25 mouse cellular contexts compared by ENCODE assay signal in genomic region chr14:103312926-103313325, GRCm38 (mm10). TPM values are rescaled to one million over a fixed set of nuclear protein-coding genes. Genes with fewer than 3 reads are reported as not detected.
A peak's percentile ranks its signal among the peaks of the same experiment; 100 is the strongest.
DNase-seq lines count a peak whose midpoint lies in the region; ATAC-seq lines count a peak whose summit lies in the region.
"Had no signal": no experiment of that assay in that cellular context is flagged by ENCODE, and none has a peak within 500 bp of the region (broad histone marks: within the 10 kb centered on the region; RNA-seq: fewer than 3 reads in every experiment).

No protein-coding gene starts in this region.

- no peaks in the 10 kb centered on the region for H3K27me3 ChIP-seq in midbrain, embryonic 11.5 days (ENCODE audit: control insufficient read depth, insufficient read depth, low read length)
- no peaks in the 10 kb centered on the region for H3K27me3 ChIP-seq in midbrain, embryonic 14.5 days (ENCODE audit: control insufficient read depth, insufficient read depth, low read length)
- H3K27me3 ChIP-seq: CH12.LX; embryonic facial prominence, embryonic 13.5 days; embryonic facial prominence, embryonic 15.5 days; forebrain, embryonic 12.5 days; Patski had no signal

- no peak for ATAC-seq in midbrain, embryonic 11.5 days (ENCODE audit: low FRiP score)
- no peak for ATAC-seq in midbrain, embryonic 14.5 days (ENCODE audit: low FRiP score, low TSS enrichment)
- ATAC-seq: activated CD4-positive, CD25-positive, alpha-beta regulatory T cell, adult 4 months; CD4-positive, CD25-positive, alpha-beta regulatory T cell, adult 4 months; forebrain, embryonic 14.5 days; forebrain, embryonic 16.5 days; Patski had no signal

- H3K4me1 ChIP-seq in midbrain, embryonic 11.5 days (ENCODE audit: control insufficient read depth, insufficient read depth, low read length), result no peaks in the 10 kb centered on the region
- H3K4me1 ChIP-seq in midbrain, embryonic 14.5 days (ENCODE audit: control insufficient read depth, insufficient read depth, low read length), result no peaks in the 10 kb centered on the region
- H3K4me1 ChIP-seq: embryonic facial prominence, embryonic 13.5 days; embryonic facial prominence, embryonic 15.5 days; forebrain, embryonic 10.5 days; forebrain, embryonic 12.5 days had no signal

- no peak overlapping the region for H3K27ac ChIP-seq in midbrain, embryonic 11.5 days (ENCODE audit: low read depth, low read length)
- no peak overlapping the region for H3K27ac ChIP-seq in midbrain, embryonic 14.5 days (replicated peaks; ENCODE audit: low read depth, low read length)
- H3K27ac ChIP-seq: embryonic facial prominence, embryonic 13.5 days; embryonic facial prominence, embryonic 15.5 days; forebrain, embryonic 10.5 days; forebrain, embryonic 12.5 days had no signal

- H3K36me3 ChIP-seq in midbrain, embryonic 11.5 days (ENCODE audit: control insufficient read depth, insufficient read depth, low read length), result peaks cover 9% of the 10 kb centered on the region
- peaks cover 23% of the 10 kb centered on the region for H3K36me3 ChIP-seq in midbrain, embryonic 14.5 days (ENCODE audit: control insufficient read depth, insufficient read depth, low read length)

- H3K4me3 ChIP-seq in midbrain, embryonic 11.5 days (ENCODE audit: low read depth, low read length), result no peak overlapping the region
- H3K4me3 ChIP-seq in midbrain, embryonic 14.5 days (replicated peaks; ENCODE audit: low read depth, low read length), result no peak overlapping the region
- H3K4me3 ChIP-seq: embryonic facial prominence, embryonic 13.5 days; embryonic facial prominence, embryonic 15.5 days; erythroblast, embryonic 14.5 days; forebrain, embryonic 10.5 days; forebrain, embryonic 12.5 days had no signal

- no peak overlapping the region for H3K4me2 ChIP-seq in midbrain, embryonic 11.5 days
- no peak overlapping the region for H3K4me2 ChIP-seq in midbrain, embryonic 14.5 days (ENCODE audit: low read length)
- H3K4me2 ChIP-seq: embryonic facial prominence, embryonic 13.5 days; embryonic facial prominence, embryonic 15.5 days; forebrain, embryonic 12.5 days had no signal

- peak; percentile 58 to 87 for DNase-seq in adrenal gland, adult (ENCODE audit: inconsistent age in 2 of 2, low spot score in 1 of 2)
- no peak for DNase-seq in adrenal gland, postnatal 25 days
- peak; percentile 28 for DNase-seq in midbrain, embryonic 11.5 days (ENCODE audit: low spot score, missing footprints)
- DNase-seq in midbrain, embryonic 14.5 days, result no peak
- DNase-seq in adrenal gland, postnatal 14 days, result peak; percentile 16
- no peak for DNase-seq in kidney, adult 18-20 months
- DNase-seq: B cell, adult 2 months; cerebellum, adult 11 months; cerebellum, adult 18-20 months; cerebellum, adult 8-10 months; cerebellum, adult 9-11 months; cerebellum, postnatal 14 days; cerebellum, postnatal 36 days; embryo, embryonic 11 days had no signal

- 96% methylated on average over 4 of the region's 4 CpGs for WGBS in midbrain, embryonic 11.5 days
- 97% methylated on average over 4 of the region's 4 CpGs for WGBS in midbrain, embryonic 14.5 days

- H3K9me3 ChIP-seq in midbrain, embryonic 11.5 days (ENCODE audit: control insufficient read depth, low read length), result no peaks in the 10 kb centered on the region; the same call in 1 of the 2 replicates
- no peaks in the 10 kb centered on the region for H3K9me3 ChIP-seq in midbrain, embryonic 14.5 days (ENCODE audit: control insufficient read depth, low read length)
- H3K9me3 ChIP-seq: embryonic facial prominence, embryonic 15.5 days; forebrain, embryonic 12.5 days had no signal

- H3K9ac ChIP-seq in midbrain, embryonic 11.5 days (ENCODE audit: low read length), result no peak overlapping the region
- no peak overlapping the region for H3K9ac ChIP-seq in midbrain, embryonic 14.5 days (replicated peaks; ENCODE audit: low read length)
- H3K9ac ChIP-seq: embryonic facial prominence, embryonic 13.5 days; embryonic facial prominence, embryonic 15.5 days; forebrain, embryonic 12.5 days had no signal

RNA-seq across cellular contexts. Expression of gene Mycbp2, which starts 33.7 kb away (rescaled TPM):
- total RNA-seq in adrenal gland, postnatal 25 days (2021), result 66.3 and 82.4 TPM in 2 replicates
- 24.8 and 25.7 TPM in 2 replicates for polyA plus RNA-seq in midbrain, embryonic 11.5 days (2014; fragmentation: Nextera tagmentation; extraction: Ambion mirVana)
- polyA plus RNA-seq in midbrain, embryonic 14.5 days (2014; fragmentation: Nextera tagmentation; extraction: Ambion mirVana), result 77.2 and 77.6 TPM in 2 replicates
- 49.7 and 53.1 TPM in 2 replicates for total RNA-seq in adrenal gland, postnatal 14 days (2021)

Comparison
In these comparisons a context has a peak if more than half of its experiments do, and no peak if none do; other contexts are left out.
1. DNase-seq: peak in adrenal gland, adult (2 of 2), midbrain, embryonic 11.5 days (single experiment) and adrenal gland, postnatal 14 days (single experiment); none in adrenal gland, postnatal 25 days (single experiment), midbrain, embryonic 14.5 days (single experiment) and kidney, adult 18-20 months (single experiment).